Mouse (Mus musculus) CH12F3 (cell line): ENCODE measurements around the gene Dnm2.

Experiments
- in situ Hi-C: fragments of 300-500 bp; cut with MboI; formaldehyde crosslinking; loops from 2 replicates; pipeline ENCODE4 v1.14.3; 2020; ENCODE audit warnings: low sequenced_read_pairs

Gene Dnm2

DNA sequence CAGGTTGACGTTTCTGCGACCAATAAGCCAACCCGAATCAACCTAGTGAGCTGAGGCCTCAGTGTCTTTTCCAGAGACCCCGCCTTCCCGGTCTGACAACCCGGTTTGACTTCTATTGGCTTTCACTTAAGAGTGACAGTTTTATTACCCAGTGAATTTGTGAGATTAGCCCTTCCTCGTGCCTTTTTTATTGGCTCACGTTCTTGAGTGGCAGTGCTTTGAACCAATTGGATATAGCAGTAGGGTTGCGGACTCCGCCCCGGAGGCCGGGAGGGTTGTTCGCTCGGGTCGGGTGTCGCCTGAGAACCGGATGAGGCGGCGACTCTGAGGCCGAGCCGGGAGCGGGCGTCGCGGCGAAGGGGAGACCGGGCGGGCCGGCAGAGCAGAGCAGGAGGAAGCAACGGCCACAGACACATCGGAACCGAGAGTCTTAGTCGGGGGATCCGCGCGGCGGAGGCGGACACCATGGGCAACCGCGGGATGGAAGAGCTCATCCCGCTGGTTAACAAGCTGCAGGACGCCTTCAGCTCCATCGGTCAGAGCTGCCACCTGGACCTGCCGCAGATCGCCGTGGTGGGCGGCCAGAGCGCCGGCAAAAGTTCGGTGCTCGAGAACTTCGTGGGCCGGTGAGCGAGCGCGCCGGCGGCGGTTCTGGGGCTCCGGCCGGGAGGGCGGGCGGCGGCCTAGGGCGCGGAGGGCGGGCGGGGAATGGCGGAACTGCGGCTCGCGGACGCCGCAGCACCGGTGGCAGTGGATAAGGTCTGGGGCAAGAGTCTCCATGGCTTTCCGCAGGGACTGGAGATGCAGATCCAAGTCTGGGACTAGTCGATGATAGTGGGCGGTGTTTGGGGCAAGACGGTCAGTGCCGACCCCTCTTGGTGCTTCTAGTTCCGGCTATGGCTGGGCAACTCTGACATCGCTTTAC is at the start of gene Dnm2:
Dnm2 (plus strand) TSS at position 278 of the 925 bp plus-strand sequence.
- in situ Hi-C loops, result no loop called here

DNA sequence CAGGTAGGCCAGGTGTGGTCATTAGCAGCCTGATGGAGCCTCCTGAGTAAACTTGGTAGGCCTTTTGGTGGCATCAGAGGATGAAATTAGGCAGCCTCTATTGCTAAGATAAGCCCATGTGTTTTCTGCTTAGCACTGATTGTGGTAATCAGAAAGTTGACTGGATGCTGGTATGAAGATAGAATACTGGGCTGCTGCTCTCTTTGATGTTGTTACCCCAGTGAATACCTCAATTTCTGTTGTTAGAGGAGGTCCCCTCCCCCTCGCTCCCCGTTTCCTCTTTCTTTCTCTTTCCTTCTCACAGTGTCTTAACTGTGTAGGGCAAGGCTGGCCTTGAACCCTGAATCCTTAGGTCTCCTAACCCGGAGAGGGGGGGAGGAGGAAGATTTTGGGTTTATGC is 45.5 kb upstream of the Dnm2 start:
- in situ Hi-C loops, result no loop called here

DNA sequence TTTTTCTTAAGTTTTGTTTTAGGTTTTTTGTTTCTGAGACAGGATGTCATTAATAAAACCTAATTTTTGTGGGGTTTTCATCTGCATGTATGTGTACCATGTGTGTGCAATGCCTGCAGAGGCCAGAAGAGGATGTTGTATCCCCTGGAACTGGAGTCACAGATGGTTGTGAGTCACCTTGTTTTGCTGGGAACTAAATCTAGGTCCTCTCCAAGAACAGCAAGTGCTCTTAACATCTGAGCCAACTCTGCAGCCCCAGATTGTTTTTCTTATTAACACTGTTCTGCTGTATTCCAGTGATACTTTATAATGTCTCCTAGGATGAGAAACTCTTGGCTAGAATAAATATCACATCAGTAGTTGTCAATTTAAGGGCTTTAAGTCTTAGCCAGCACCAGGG is 43.8 kb upstream of the Dnm2 start:
- in situ Hi-C loops, result no loop called here

DNA sequence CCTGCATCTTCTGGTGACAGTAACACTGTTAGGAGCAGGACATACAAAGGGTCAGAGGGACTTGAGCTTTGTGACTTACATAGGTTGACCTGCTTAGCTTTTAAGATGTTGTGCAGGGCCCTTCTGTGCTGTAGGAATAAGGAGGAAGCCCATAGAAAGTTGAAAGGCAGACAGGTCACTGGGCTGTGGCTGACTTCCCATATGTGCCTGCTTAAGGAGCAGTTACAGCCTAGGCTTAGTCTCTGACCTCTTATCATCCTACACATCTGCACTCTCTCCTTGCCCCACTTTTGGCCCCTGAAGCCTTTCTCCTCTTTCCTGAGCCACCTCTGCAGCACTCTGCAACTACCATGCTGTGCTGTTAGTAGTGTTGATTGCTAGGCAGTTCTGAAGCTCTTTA is 40.7 kb upstream of the Dnm2 start:
- in situ Hi-C loops, result no loop called here

DNA sequence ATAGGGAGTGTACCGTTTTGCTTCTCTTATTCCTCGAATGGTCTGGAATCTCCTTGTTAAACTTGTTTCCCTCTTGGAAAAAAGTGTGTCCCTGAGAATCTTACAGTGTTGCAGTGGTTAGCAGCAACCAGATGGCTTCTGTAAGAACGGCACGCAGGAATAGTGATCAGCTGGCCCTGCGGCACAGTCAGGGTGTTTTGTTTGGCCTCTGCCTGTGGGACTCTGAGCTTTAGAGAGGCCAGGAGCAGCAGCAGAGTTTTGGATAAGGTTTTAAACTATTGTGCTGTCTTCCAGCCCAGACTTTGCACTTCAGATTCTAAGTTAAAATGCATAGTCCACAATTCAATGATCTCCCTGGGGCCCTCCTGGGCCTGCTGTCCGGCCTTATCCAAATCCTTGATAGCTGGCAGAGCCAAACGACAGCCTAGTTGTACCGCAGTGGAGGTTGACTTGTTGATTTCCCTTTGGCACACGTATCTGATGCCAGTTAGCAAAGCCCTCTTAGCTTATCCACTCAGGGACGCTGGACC is 32.0 kb upstream of the Dnm2 start:
- in situ Hi-C loops, result no loop called here

DNA sequence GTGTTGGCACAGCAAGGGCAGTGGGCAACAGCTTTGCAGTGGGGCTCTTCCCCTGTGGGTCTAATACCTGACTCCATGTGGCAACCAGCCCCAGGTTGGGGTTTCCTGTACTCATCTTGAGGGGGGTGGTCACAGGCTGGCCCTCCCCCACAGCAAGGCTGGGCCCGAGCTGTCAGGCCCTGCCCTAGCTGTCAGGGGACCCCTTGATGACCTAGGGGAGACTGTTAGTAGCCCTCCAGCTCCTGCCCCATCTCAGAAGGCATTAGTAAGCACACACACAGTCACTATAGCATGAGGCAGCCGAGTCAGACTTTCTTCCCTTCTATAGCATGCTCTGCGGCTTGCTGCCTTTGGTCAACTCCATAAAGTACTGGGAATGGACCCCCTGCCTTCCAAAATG is 29.0 kb upstream of the Dnm2 start:
- in situ Hi-C loops, result no loop called here

DNA sequence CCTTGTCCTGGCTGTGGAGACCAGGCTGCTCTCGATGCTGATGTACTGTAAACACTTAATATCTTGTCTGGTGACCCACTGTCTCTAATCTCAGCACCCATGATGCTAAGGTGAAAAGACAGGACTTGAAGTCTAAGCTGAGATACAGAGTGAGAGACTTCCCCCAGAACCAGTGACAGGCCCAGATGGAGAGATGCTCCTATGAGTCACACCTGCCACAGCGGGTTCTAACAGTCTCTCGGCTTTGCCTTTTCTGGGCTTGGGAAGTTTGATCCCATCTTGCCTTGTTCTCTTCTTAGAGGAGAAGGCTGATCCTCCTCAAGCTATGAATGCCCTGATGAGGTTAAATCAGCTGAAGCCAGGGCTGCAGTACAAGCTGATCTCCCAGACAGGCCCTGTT is 27.5 kb upstream of the Dnm2 start:
- in situ Hi-C loops, result no loop called here

DNA sequence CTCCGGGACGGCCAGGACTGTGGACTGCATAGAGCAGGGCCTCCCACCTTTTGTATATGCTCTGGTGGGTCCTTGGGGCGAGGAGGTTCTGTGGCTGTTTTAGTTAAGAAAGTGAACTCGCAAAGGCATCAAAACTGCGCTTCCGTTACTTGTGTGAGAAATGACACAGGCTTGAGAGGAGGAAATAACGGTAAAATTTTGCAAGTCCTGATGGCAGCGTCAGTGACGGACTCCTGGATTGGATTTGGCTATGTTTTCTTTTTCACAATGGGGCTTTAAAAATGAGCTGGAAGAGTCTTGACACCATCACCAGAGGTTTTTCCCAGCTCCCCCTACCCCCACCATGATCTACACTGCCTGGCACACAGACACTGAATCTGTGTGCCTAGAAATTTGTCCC is 23.7 kb upstream of the Dnm2 start:
- in situ Hi-C loops, result no loop called here

DNA sequence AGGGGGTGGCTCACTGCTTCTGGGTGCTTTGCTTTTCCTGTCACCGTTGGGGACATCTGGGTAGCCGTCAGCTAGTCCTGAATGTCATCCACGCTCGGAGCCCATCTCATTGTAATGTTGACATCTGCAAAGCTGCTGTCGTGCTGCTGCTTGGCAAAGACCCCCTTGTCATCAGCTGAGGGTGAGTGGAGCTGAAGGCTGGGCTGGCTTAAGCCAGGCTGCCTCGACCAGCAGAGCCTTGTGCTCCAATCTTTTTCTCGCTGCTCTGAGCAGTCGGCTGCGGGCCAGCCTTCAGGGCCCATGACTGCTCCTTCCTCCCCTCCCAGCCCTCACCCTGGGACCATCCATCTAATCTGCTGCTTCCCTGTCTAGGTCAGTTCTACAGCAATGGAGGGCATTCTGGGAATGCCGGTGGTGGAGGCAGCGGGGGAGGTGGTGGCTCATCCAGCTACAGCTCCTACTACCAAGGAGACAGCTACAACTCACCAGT is 21.9 kb upstream of the Dnm2 start:
- in situ Hi-C loops, result no loop called here

DNA sequence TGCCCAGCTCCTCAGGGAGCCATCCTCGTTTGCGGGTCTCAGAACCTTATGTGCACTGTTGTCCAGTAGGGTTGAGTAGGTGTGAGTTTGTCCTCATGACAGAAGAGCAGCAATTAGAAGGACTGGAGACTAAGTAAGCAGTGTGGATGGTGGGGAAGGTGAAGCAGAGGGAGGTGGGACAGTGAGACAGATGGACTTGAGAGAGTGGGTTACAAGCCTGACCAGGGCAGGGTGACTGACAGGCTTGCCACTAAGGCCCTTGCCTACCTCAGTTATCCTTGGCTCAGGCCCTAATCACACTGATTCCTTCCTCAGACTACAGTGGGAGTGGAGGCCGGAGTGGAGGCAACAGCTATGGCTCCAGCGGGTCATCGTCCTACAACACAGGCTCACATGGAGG is 21.0 kb upstream of the Dnm2 start:
- in situ Hi-C loops, result no loop called here

DNA sequence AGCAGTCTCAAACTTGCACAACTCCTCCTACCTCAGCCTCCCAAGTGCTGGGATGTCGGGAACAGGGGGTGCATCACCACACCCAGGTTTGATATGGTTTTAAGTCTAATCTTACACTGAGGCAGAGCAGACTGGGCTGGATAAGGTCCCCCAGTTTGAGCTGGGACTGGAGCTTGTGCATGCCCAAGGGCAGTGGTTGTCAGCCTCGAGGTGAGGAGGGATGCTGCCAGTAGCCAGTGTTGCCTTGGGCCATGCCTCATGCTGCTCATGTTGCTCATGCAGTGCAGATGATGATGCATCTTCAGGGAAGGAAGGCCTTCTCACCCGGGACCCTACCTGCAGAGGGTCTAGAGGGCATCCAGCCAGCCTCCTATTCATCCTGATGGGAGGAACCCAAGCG is 19.2 kb upstream of the Dnm2 start:
- in situ Hi-C loops, result no loop called here

DNA sequence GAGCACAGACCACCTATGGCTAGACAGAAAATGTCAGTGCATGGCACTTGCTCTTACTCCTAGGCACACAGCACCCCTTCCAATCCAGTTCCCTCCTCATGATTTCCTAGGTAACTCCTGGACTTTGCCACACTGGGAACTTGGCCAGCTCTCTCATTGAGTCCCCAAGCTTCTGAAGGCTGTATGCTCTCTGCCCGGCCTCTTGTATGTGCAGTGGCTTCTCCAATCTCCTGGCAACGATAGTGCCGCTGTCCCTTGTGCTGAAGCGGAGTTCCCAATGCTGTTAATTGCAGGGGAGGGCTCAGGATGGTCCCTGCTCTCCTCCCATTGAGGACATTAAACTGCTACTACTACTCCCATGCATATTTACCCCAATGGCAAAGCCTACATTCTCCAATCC is 16.8 kb upstream of the Dnm2 start:
- in situ Hi-C loops, result no loop called here

DNA sequence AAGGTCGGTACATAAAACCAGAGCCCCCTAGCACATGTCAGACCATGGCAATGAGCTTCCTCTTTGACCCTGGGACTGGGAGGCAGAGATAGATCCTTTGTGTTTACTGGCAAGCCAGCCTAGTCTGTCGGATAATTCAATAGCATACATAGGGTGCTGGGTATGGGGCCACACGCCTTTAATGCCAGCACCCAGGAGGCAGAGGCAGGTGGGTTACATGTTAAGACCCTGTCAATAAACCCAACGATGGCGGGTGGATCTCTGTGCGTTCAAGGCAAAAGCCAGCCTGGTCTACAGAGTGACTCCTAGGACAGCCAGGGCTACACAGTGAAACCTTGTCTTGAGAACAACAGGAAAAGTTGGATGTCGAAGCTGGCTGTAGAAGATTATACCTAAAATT is 16.1 kb upstream of the Dnm2 start:
- in situ Hi-C loops, result no loop called here

DNA sequence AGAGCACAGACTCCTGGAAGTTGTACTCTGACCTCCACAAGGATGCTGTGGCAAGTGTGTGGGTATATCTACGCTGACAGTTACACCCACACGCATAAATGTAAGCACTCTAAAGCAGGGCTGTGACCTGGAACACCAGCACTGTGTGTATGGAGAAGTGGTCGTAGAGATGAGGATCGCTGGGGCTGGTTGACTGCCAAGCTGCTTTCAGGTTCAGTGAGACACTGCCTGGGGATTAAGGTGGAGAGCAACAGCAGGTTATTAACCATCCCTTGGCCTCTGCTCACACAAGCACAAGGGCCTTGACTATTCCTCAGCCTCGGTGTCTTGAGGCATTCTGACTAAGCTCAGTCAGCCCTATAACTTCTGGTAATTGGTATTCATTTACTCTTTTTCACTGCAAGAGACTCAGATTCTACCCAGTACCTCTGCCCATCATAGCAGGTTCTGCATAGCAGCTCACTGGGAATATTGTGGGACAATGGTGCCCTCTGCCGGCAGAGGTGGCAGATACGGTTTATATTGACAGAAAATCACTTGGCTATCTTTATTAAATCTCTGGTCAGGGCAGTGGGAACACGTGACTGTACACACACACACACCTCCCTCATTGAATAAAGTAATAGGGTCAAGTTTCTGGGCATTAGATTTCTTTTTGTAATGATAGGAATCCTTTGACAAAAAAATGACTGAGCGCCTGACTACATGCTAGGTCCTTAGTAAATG is 15.0 kb upstream of the Dnm2 start:
- in situ Hi-C loops, result no loop called here

DNA sequence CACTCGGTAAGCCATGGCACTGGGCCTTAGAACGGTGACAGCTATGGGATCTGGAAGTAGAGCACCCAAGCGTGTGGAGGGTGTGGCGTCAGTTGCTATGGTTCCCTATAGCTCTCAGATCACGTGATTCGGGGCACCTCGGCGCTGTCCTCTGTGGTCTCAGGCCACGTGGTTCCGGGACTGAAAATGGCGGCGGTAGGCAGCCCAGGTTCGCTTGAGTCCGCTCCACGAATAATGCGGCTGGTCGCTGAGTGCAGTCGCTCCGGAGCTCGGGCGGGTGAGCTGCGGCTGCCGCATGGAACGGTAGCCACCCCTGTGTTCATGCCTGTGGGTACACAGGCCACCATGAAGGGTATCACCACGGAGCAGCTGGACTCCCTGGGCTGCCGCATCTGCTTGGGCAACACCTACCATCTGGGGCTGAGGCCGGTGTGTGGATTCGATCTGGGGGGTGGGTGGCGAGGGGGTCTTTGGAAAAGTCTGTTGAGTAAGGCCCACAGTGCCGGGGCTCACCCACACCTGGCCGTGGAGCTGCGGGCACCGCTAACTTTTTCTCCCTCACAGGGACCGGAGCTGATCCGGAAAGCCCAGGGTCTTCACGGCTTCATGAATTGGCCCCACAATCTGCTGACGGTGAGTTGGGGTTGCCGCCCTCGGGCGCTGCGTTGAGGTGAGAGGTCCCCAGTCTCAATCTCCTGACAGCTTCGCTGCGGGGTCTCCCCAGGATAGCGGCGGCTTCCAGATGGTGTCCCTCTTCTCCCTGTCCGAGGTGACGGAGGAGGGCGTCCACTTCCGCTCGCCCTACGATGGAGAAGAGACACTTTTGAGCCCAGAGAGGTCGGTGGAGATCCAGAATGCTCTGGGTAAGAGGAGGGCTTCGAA is 12.8 kb upstream of the Dnm2 start, which contains the start of gene Qtrt1:
Qtrt1 (plus strand) TSS at position 169 of the 882 bp plus-strand sequence.
- in situ Hi-C loops, result no loop called here

DNA sequence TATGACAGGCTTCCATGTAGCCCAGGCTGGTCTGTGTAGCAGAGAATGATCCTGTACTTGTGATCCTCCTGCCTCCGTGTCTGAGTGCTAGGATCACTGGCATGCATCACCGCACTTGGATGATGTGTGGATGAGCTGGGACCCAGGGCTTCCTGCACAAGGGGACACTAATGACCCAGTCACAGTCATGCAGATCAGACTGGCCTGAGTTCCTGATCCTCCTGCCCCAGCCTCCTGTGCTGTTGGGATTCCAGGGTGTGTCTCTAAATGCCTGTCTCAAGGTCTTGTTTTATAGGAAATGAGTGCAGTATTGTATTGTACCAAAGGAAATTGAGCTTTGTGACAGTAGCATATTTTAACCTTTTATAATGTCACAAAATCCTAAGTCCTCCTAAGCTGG is 6.8 kb upstream of the Dnm2 start:
- in situ Hi-C loops, result no loop called here

DNA sequence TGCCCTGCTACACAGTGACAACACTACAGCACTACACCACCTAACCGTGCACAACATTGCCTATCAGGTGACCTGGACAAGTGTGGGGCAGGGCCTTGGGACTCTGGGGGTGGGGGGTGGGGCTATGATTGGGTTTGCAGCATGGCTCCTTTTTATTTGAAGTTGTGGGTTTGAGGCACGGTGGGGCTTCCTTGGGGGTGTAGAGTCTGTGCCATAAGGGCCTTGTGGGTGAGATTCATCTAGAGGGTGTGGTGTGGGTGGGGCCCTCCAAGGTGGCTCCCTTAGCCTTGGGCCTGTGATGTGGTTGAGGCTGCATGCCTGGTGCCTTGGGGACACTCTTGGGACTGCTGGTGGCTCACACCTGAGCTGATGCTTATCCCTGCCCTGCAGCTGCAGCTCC is 5.1 kb upstream of the Dnm2 start:
- in situ Hi-C loops, result no loop called here

DNA sequence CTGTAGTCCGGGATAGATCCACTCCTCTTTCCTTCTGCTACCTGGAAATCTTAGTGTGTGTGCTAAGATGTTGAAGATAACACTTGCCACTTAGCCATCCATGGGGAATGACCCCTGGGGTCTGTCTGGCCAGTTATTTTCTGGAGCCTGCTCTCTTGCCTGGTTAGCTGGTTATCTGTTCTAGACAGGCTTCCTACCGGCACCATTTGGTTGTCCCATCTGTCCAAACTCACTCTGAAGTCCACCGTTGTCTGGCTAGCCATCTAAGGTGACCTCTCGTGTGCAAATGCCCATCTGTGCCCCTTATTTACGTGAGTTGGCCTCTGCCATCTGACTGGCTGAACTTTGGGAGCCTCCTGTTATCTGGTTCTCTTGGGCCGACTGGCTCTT is 843 bp downstream of the Dnm2 start:
- in situ Hi-C loops, result no loop called here

DNA sequence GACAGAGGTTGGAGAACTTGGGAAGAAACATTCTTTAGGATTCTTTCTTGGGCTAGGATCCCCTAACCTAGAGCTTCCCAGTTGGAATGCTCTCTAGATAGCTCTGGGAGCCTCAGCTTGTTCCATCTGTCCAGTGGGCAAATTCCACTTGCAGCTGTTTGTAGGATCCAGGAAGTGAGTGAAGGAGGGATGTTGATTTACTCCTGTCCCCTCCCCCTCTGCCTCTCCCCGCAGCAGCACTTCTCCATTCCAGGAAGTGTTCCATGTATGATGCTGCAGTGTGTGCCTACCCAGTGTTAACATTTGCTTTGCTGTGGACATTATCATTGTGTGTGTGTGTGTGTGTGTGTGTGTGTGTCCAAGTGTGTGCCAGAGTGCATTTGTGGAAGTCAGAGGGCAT is 1.3 kb downstream of the Dnm2 start:
- in situ Hi-C loops, result no loop called here

DNA sequence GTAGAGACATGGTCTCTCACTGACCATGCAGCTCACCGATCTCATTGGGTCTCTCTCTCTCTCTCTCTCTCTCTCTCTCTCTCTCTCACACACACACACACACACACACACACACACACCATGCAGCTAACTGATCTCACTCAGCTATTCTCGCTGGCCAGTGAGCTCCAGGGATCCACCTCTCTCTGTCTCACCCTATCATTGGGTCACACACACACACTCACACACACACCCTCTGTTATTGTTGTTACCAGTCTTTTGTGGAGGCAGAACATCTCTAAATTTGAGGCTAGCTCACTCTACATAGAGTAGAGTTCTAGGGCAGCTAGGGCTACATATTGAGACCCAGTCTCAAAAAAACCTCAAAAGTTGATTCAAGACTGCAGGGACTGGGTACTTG is 1.8 kb downstream of the Dnm2 start:
- in situ Hi-C loops, result no loop called here

DNA sequence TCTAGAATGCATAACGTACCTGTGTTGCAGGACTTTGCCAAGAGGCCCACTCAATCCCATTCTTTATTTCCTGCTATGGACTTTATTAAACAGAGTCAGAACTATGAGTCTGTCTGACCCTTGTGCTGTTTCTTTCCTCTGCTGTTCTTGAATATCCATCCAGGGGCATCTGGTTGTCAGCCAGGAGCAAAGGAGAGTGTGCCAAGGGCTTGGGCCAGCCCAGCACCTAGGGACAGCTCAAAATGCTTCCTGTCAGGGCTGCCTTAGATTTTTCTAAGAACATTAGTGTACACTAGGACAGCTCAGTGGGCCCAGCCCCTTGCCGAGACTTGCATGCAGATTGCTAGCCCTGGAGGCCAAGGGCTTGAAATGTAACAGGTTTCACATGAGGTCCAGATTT is 3.1 kb downstream of the Dnm2 start:
- in situ Hi-C loops, result no loop called here
